Mouse (Mus musculus) thymus, postnatal 25 days (tissue): ENCODE measurements around the gene Serpinb3d.
"Not testable (repeated sequence)": the region's sequence is repeated elsewhere in the genome, so short reads cannot be mapped to it uniquely, and the experiment has no call there.

ENCODE experiments used
- DNase-seq: peaks from one replicate; pipeline ENCODE4 v3.0.0; 2022

Serpinb3d gene

DNA sequence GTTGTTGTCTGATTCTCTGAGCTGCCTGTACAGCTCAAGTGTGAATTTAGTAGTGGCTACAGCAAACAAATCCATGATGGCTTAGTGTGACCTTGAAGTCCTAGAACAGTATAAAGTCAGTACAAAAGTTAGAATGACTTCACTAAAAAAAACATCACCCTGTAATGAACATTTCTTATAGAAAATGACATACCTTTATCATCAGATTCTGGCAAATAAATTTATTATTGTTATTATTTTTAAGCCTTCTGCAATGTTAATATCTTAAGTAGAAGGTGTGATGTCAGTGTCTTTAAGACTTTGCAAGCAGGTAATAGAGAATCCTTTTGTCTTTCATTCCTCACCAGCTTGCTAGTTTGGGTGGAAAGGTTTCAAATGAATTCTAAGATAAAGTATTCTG is at the start of gene Serpinb3d:
TSS of gene Serpinb3d (minus strand) at position 101 of the 400 bp plus-strand sequence.
- DNase-seq = no peak

DNA sequence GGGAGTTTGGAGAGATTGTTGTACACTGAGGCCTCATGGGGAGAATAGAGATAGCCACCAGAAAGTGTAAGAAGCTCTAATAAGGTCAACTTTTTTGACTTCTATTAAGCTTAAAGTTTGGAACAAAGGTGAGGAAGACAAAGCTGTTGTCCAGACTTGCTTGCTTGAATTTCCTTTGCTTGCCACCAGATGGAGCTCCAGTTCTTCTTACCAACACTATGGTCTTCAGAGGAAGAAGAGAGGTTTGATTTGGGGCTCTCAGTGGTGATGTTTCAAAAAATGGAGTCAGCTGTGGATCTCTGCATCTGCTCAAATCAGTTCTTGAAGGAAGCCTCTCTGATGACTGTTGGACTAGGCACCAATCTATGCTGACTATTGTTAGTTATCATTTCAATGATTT is 44.1 kb upstream of the Serpinb3d start:
- not testable (repeated sequence) for DNase-seq

DNA sequence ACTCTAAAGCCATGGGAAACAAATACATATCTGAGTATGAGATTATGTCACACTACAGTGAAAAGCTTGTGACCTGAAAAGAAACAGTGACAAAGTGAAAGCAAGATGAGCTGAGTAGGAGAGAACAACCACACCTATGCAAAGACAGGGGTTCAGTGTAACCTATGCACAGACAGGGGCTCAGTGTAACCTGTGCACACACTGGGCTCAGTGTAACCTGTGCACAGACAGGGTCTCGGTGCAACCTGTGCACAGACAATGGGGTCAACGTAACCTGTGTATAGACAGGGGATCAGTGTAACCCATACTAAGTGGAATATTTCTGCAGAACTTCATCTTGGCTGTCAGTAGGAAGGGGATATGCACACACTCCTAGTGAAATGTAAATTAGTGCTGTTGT is 15.1 kb upstream of the Serpinb3d start:
- no peak for DNase-seq

DNA sequence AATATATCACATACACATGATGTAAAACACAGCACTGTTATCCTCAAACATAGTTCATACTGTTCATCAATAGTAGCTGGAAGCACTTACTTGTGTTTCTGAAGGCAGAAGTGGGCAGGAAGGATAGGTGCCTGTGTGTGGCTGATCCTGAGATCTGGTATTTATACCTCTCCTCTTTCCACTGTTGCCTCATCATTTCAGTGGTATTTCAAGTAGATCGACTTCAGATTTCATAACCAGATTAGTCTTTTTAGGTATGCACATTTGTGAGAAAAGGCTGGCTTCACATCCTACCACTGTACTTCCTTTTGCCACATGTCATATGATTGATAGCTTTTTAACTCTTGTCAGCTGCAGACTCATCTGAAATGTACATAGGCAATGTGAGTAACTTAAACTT is 31.1 kb downstream of the Serpinb3d start, which contains the start of gene Serpinb3a:
TSS of gene Serpinb3a (minus strand) at position 101 of the 400 bp plus-strand sequence.
- DNase-seq = no peak

DNA sequence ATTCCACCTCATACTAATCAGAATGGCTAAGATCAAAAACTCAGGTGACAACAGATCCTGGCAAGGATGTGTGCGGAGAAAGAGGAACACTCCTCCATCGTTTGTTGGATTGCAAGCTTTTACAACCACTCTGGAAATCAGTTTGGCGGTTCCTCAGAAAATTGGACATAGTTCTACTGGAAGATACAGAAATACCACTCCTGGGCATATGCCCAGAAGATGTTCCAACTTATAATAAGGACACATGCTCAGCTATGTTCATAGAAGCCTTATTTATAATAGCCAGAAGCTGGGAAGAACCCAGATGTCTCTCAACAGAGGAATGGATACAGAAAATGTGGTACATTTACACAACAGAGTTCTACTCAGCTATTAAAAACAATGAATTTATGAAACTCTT is 49.1 kb downstream of the Serpinb3d start:
- not testable (repeated sequence) for DNase-seq
